Mouse (Mus musculus): ENCODE data around the gene Fabp1. TPM values are rescaled to one million over a fixed set of nuclear protein-coding genes. Genes with fewer than 3 reads are reported as not detected.
A peak's percentile ranks its signal among the peaks of the same experiment; 100 is the strongest.

The Fabp1 gene
- total and polyA plus RNA-seq, 3 experiments, result not detected

DNA sequence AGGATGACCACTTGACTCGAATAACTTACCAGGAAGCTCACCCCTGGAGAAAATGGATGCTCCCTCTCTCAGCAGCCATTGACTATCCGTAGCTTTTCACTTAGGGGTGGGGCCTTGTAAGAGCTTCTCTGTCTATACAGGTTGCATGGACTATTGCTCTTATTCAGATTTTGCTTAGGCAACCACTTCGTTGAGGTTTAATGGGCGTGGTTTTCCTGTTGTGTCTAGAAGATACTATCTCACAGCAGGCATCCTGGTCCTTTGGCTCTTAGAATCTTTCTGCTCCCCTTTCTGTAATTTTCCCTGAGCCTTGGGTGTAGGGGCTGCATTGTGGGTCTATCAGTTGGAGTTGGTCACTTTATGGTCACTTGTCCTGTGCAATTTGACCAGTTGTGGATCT, 21.9 kb downstream of the Fabp1 start:
- H3K36me3 ChIP-seq (replicated peaks in 1 of 2; ENCODE audit: control insufficient read depth in 1 of 2, insufficient read depth in 1 of 2, low read length in 1 of 2), result no peaks in the 10 kb centered on the region
- H3K79me2 ChIP-seq (replicated peaks; ENCODE audit: control insufficient read depth, extremely low read depth, insufficient read depth, poor library complexity, severe bottlenecking), result no peaks in the 10 kb centered on the region
- no peak overlapping the region for H3K9ac ChIP-seq (ENCODE audit: insufficient read depth, low read depth)
- H3K4me3 ChIP-seq (replicated peaks in 1 of 3; ENCODE audit: low read depth in 2 of 3, low read length in 2 of 3, poor library complexity in 1 of 3), result no peak overlapping the region
- dilution Hi-C loops (cut with MboI; ENCODE audit: extremely low pct_ligation_motif_present, extremely low pct_unique_long_range_greater_than_20kb, low sequenced_read_pairs), result no loop called here
- no peak overlapping the region for H3K4me2 ChIP-seq (ENCODE audit: insufficient read depth, low read depth, poor library complexity, severe bottlenecking)
- no peak overlapping the region for H3K27ac ChIP-seq (ENCODE audit: insufficient read depth, low read depth)
- H3K27me3 ChIP-seq (replicated peaks), result no peaks in the 10 kb centered on the region
- TF ChIP-seq TCF12 (IDR thresholded peaks at IDR 0.05; ENCODE audit: low read depth, low read length) (no peak), RAD21 (IDR thresholded peaks at IDR 0.05; ENCODE audit: low read depth, low read length) (no peak), KAT2A (IDR thresholded peaks at IDR 0.05; ENCODE audit: insufficient replicate concordance, low read length) (no peak), ELF1 (IDR thresholded peaks at IDR 0.05; ENCODE audit: low read depth, low read length) (no peak), TBP (conservative IDR thresholded peaks at IDR 0.05; ENCODE audit: low read depth, low read length) (no peak), ZMIZ1 (IDR thresholded peaks at IDR 0.05; ENCODE audit: low read depth, low read length) (no peak), ZKSCAN1 (IDR thresholded peaks at IDR 0.05; ENCODE audit: borderline replicate concordance, low read depth, low read length) (no peak), USF2 (conservative IDR thresholded peaks at IDR 0.05; ENCODE audit: low read depth, low read length) (no peak), RCOR1 (conservative IDR thresholded peaks at IDR 0.05; ENCODE audit: low read depth, low read length) (no peak), MAZ (IDR thresholded peaks at IDR 0.05; ENCODE audit: low read depth, low read length) (no peak), SIN3A (IDR thresholded peaks at IDR 0.05; ENCODE audit: low read length) (no peak), ZNF384 (IDR thresholded peaks at IDR 0.05; ENCODE audit: low read depth, low read length) (no peak)
- DNase-seq (ENCODE audit: extremely low read depth), result no peak
- peaks cover 6 to 21% of the 10 kb centered on the region in 2 experiments; a peak in 3 of 4 replicates for H3K4me1 ChIP-seq (ENCODE audit: control insufficient read depth in 1 of 2, insufficient read depth in 2 of 2)
- in situ Hi-C loops (cut with MboI; ENCODE audit: low pct_ligation_motif_present, low pct_unique_long_range_greater_than_20kb, low sequenced_read_pairs), result loop anchor here (10.0 kb wide), 1 partner anchor 47 kb away; no protein-coding TSS in a partner anchor
- H3K9me3 ChIP-seq (replicated peaks; ENCODE audit: low read length), result no peaks in the 10 kb centered on the region

GRCm38 (mm10) chr6:71224184-71224943, 24.7 kb downstream of the Fabp1 start:
- TF ChIP-seq USF1 (IDR thresholded peaks at IDR 0.05; ENCODE audit: low read depth, low read length) (no peak), ETS1 (conservative IDR thresholded peaks at IDR 0.05; ENCODE audit: low read depth, low read length) (peak; percentile 32; the same call in 1 of the 2 replicates)
- in situ Hi-C loops (cut with MboI; ENCODE audit: low pct_ligation_motif_present, low pct_unique_long_range_greater_than_20kb, low sequenced_read_pairs), result loop anchor here (10.0 kb wide), 1 partner anchor 50 kb away; no protein-coding TSS in a partner anchor
- Histone ChIP-seq H3K27ac (ENCODE audit: insufficient read depth, low read depth) (no peak overlapping the region), H3K4me2 (ENCODE audit: insufficient read depth, low read depth, poor library complexity, severe bottlenecking) (no peak overlapping the region), H3K4me3 (replicated peaks in 1 of 3; ENCODE audit: low read depth in 2 of 3, low read length in 2 of 3, poor library complexity in 1 of 3) (no peak overlapping the region), H3K4me1 (ENCODE audit: control insufficient read depth in 1 of 2, insufficient read depth in 2 of 2) (peaks cover 6 to 21% of the 10 kb centered on the region in 2 experiments; a peak in 3 of 4 replicates), H3K9me3 (replicated peaks; ENCODE audit: low read length) (no peaks in the 10 kb centered on the region), H3K27me3 (replicated peaks) (no peaks in the 10 kb centered on the region), H3K79me2 (replicated peaks; ENCODE audit: control insufficient read depth, extremely low read depth, insufficient read depth, poor library complexity, severe bottlenecking) (no peaks in the 10 kb centered on the region), H3K9ac (ENCODE audit: insufficient read depth, low read depth) (no peak overlapping the region), H3K36me3 (replicated peaks in 1 of 2; ENCODE audit: control insufficient read depth in 1 of 2, insufficient read depth in 1 of 2, low read length in 1 of 2) (no peaks in the 10 kb centered on the region)
- dilution Hi-C loops (cut with MboI; ENCODE audit: extremely low pct_ligation_motif_present, extremely low pct_unique_long_range_greater_than_20kb, low sequenced_read_pairs), result no loop called here
- peak; percentile 38 for DNase-seq (ENCODE audit: extremely low read depth)

Measured in CH12.LX (cell line).